Mouse (Mus musculus): ENCODE measurements around the gene Sik3. TPM values are rescaled to one million over a fixed set of nuclear protein-coding genes. Genes with fewer than 3 reads are reported as not detected.

The Sik3 gene
- polyA plus RNA-seq, 1 experiment from 2014 or later, result 12.6 TPM

DNA sequence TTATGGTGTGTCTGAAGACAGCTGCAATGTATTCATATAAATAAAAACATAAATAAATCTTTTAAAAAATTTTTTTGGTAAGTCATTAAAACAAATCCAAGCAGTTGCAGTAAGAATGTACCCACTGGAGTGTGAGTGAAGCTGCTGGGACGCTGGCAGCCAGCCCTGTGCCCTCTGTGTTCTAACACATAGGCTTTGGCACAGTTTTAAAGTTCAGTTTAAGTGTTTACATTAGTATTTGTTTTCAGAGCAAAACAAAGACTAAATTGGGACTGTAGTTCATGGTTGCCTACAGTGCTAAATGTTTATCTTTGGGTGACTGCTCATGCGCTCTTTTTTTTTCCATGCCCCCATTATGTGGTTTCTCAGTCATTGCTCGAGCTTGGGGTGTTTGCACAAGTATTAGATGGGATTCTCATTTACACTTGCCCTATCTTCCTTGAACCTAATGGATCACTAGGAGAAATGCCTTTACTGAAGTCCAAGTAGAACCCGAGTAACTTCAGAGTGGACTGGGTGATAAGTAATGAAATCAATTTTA, 145.7 kb downstream of the Sik3 start:
- Histone ChIP-seq H3K4me3 (no peak overlapping the region), H3K27ac (replicated peaks) (no peak overlapping the region), H3K9ac (replicated peaks) (no peak overlapping the region), H3K9me3 (no peaks in the 10 kb centered on the region), H3K27me3 (no peaks in the 10 kb centered on the region), H3K4me1 (peaks cover 5% of the 10 kb centered on the region; the same call in 1 of the 2 replicates), H3K36me3 (peaks cover 9% of the 10 kb centered on the region; the same call in 1 of the 2 replicates), H3K4me2 (replicated peaks) (no peak overlapping the region)
- ATAC-seq (ENCODE audit: low FRiP score, low read depth), result no peak
- WGBS, result 88% methylated on average over 4 of the region's 4 CpGs

DNA sequence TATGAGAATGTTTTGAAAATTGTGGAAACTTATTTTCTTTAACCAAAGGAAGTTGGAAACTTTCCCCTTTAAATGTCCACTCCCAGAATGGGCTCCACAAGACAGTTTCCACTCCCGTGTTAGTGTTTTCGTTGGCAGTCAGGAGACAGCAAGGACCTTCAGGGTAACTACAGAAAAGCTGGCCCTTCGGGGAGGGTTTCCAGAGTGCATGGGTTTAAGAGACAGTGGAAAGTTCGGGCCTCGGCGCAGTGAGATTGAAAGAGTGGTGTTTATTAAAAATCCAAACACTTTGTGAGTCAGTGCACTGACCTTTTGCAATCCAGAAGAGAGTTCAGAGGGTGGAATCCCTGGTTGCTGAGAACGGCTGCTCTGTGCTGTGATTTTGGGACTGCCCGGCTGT, 150.8 kb downstream of the Sik3 start:
- Histone ChIP-seq H3K27me3 (no peaks in the 10 kb centered on the region), H3K36me3 (no peaks in the 10 kb centered on the region), H3K9me3 (no peaks in the 10 kb centered on the region), H3K4me1 (no peaks in the 10 kb centered on the region), H3K27ac (replicated peaks) (no peak overlapping the region), H3K9ac (replicated peaks) (no peak overlapping the region), H3K4me2 (replicated peaks) (no peak overlapping the region), H3K4me3 (no peak overlapping the region)
- ATAC-seq (ENCODE audit: low FRiP score, low read depth), result no peak
- WGBS, result 79% methylated on average over 8 of the region's 8 CpGs

DNA sequence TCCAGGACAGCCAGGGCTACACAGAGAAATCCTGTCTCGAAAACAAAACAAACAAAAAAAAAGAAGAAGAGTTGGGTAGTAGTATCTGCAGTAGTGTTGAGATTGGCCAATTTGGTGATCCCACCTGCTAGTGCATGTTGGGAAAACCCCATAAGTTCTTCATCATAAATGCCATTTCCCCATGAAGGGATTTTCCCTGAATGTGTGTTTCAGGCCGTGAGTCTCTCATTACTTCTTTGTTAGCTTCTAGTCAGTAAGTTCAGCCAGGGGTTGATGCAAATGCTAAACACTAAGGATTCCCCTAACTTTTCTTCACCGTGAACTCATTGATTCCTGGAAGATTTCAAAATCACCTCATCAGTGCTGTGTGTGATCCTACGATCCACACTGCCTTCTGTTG, 156.2 kb downstream of the Sik3 start:
- Histone ChIP-seq H3K4me3 (no peak overlapping the region), H3K36me3 (no peaks in the 10 kb centered on the region), H3K4me2 (replicated peaks) (no peak overlapping the region), H3K4me1 (no peaks in the 10 kb centered on the region), H3K9me3 (no peaks in the 10 kb centered on the region), H3K27me3 (no peaks in the 10 kb centered on the region), H3K27ac (replicated peaks) (no peak overlapping the region), H3K9ac (replicated peaks) (no peak overlapping the region)
- WGBS, result 90% methylated on average over 4 of the region's 4 CpGs
- ATAC-seq (ENCODE audit: low FRiP score, low read depth), result no peak

DNA sequence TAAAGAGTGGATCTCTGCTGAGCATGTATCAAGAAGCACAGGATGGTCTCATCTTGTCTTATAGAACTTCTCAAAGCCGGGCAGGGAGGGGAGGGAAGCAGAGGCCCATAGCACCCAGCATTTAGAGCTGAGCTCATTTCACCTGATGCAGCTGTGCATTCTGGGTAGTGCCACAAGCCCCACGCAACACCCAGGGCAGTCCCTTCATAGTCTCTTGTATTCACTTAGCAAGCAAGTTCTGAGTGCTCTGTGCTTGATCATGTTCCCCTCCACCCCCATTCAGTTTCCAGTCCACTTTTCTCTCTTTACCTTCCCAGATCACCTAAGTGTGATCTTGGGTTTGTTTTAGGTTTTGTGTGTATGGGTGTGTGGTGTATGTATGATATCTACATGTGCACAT, 159.6 kb downstream of the Sik3 start:
- no peak for ATAC-seq (ENCODE audit: low FRiP score, low read depth)
- Histone ChIP-seq H3K4me1 (no peaks in the 10 kb centered on the region), H3K9me3 (no peaks in the 10 kb centered on the region), H3K27ac (replicated peaks) (no peak overlapping the region), H3K4me2 (replicated peaks) (no peak overlapping the region), H3K27me3 (no peaks in the 10 kb centered on the region), H3K36me3 (no peaks in the 10 kb centered on the region), H3K4me3 (no peak overlapping the region), H3K9ac (replicated peaks) (no peak overlapping the region)
- 100% methylated on average over 2 of the region's 2 CpGs for WGBS

DNA sequence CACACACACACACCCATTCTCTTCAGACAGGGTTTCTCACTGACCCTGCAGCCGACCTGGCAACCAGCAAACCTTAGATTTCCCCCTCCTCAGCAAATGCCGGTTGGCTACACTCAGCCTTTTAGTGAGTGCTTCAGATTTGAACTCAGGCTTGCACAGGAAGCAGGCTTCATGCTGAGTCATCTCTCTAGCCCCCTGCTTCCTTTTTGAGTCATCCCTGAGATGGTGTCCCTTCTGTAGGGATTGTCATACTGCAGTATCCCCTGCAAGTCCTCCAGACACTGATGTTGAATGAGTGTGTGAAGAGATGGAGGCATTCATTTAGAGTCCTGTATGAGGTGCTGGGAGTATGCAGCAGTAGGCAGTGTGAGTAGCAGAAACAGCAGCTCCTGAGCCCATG, 160.3 kb downstream of the Sik3 start:
- WGBS, result 49% methylated on average over 2 of the region's 2 CpGs
- no peak for ATAC-seq (ENCODE audit: low FRiP score, low read depth)

DNA sequence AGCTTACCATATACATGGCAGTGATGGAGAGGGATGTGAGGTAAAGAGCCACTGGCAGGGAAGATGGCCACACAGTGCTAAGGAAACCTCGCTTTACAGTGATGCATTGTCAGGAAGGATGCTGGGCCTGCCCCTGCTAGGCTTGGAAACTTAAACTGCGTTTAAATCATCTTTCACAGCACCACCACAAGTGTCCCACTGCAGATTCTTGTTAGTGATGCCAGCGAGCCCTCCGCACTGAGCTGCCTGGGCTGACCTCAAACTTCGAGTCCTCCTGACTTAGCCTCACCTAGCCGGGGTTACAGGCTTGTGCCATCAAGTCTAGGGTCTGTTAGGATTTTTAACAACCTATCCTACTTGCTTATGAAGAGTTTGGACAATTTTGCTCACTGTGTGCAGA, 161.3 kb downstream of the Sik3 start:
- no peaks in the 10 kb centered on the region for H3K4me1 ChIP-seq
- H3K27ac ChIP-seq (replicated peaks), result no peak overlapping the region
- no peak overlapping the region for H3K4me2 ChIP-seq (replicated peaks)
- no peak overlapping the region for H3K9ac ChIP-seq (replicated peaks)
- no peak overlapping the region for H3K4me3 ChIP-seq
- no peak for ATAC-seq (ENCODE audit: low FRiP score, low read depth)
- H3K36me3 ChIP-seq, result peaks cover 5% of the 10 kb centered on the region; the same call in 1 of the 2 replicates
- H3K9me3 ChIP-seq, result no peaks in the 10 kb centered on the region
- 96% methylated on average over 6 of the region's 6 CpGs for WGBS
- H3K27me3 ChIP-seq, result no peaks in the 10 kb centered on the region

More for the DNA sequence above, 160.3 kb downstream of the Sik3 start:
- Histone ChIP-seq H3K36me3 (peaks cover 5% of the 10 kb centered on the region; the same call in 1 of the 2 replicates), H3K9ac (replicated peaks) (no peak overlapping the region), H3K9me3 (no peaks in the 10 kb centered on the region), H3K27me3 (no peaks in the 10 kb centered on the region), H3K27ac (replicated peaks) (no peak overlapping the region), H3K4me1 (no peaks in the 10 kb centered on the region), H3K4me2 (replicated peaks) (no peak overlapping the region), H3K4me3 (no peak overlapping the region)

DNA sequence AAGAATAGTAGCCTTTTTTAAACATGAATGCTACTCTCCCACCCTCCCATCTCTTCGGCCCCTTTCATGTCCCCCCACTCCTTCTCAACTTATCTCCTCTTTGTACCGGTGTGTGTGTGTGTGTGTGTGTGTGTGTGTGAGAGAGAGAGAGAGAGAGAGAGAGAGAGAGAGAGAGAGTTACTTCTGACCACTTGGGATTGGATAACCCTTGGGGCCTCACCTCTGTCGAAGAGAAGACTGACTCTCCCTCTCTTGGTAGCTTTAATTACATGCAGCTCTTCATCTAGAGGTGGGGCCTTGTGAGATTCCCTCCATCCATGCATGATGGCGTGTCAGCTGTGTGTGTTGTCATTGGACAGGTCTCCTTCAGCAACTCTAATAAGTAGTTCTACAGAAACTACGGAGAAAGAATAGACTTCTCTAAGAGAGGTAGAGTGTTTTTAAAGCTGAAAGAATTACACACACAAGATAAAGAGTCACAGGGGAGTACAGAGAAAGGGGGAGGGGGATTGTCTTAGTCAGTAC, 162.2 kb downstream of the Sik3 start:
- no peak overlapping the region for H3K4me2 ChIP-seq (replicated peaks)
- 84% methylated on average over 5 of the region's 5 CpGs for WGBS
- H3K9ac ChIP-seq (replicated peaks), result no peak overlapping the region
- H3K27me3 ChIP-seq, result no peaks in the 10 kb centered on the region
- no peak overlapping the region for H3K4me3 ChIP-seq
- no peaks in the 10 kb centered on the region for H3K4me1 ChIP-seq
- no peak for ATAC-seq (ENCODE audit: low FRiP score, low read depth)
- H3K36me3 ChIP-seq, result peaks cover 5% of the 10 kb centered on the region; the same call in 1 of the 2 replicates
- H3K9me3 ChIP-seq, result no peaks in the 10 kb centered on the region
- no peak overlapping the region for H3K27ac ChIP-seq (replicated peaks)

DNA sequence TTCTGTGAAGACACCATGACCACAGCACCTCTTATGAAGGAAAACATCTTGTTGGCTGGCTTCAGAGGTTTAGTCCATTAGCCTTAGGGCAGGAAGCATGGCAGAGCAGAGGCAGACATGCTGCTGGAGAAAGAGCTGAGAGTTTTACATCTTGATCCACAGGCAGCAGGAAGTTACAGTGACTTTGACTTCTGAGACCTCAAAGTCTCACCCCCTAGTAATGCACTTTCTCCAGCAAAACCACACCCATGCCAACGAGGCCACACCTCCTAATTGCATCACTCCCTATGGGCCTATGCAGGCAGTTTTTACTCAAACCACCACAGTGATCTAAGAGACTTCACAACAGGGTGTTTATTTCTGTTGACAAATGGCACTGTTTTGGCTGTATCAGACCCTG, 162.7 kb downstream of the Sik3 start:
- ATAC-seq (ENCODE audit: low FRiP score, low read depth), result no peak
- peaks cover 5% of the 10 kb centered on the region; the same call in 1 of the 2 replicates for H3K36me3 ChIP-seq
- H3K4me3 ChIP-seq, result no peak overlapping the region
- H3K27ac ChIP-seq (replicated peaks), result no peak overlapping the region
- H3K9ac ChIP-seq (replicated peaks), result no peak overlapping the region
- no peaks in the 10 kb centered on the region for H3K9me3 ChIP-seq
- no peaks in the 10 kb centered on the region for H3K27me3 ChIP-seq
- WGBS, result 68% methylated on average over 1 of the region's 1 CpGs
- H3K4me1 ChIP-seq, result no peaks in the 10 kb centered on the region
- no peak overlapping the region for H3K4me2 ChIP-seq (replicated peaks)

DNA sequence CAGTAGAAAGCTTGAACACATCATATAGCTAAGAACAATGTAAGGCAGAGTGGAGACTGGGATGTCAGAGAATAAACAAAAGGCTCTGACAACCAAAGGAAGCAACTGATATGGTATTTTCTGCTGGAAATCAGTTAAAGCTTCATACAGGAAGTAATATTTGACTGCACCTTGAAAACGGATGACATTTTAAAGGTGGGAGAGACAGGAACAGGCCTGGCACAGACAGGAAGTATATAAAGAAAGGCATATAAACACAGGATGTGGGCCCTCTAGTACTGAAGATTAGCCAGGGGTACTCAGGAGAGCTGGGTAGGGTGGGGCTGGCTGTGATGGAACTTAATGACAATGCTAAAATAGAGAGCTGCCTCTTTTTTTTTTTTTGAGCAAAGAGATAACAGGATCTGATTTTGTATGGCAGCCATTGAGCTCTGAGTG, 163.3 kb downstream of the Sik3 start:
- Histone ChIP-seq H3K27ac (replicated peaks) (no peak overlapping the region), H3K4me3 (no peak overlapping the region), H3K9ac (replicated peaks) (no peak overlapping the region), H3K36me3 (peaks cover 5% of the 10 kb centered on the region; the same call in 1 of the 2 replicates), H3K4me2 (replicated peaks) (no peak overlapping the region), H3K9me3 (no peaks in the 10 kb centered on the region), H3K4me1 (no peaks in the 10 kb centered on the region), H3K27me3 (no peaks in the 10 kb centered on the region)
- ATAC-seq (ENCODE audit: low FRiP score, low read depth), result no peak
- WGBS, result 84% methylated on average over 1 of the region's 1 CpGs

DNA sequence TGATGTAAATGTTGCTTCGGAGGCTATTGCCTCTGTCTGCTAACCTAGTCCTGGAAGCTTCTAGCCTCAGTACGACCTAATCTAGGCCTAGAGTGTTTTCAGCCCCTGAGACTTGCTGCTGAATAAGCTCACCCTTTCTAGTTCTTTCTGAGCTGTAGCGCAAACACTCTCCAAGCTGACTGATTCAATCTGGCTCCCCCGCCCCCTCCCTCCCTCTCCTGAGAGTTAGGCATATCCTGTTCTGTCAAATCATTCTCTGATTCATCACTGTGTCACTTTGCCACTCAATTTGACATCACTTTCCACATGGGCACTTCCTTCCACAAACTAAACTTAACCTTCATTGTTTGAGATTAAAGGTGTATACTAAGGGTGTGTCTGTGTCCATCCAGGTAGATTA, 164.0 kb downstream of the Sik3 start:
- Histone ChIP-seq H3K27me3 (no peaks in the 10 kb centered on the region), H3K9ac (replicated peaks) (no peak overlapping the region), H3K36me3 (peaks cover 5% of the 10 kb centered on the region; the same call in 1 of the 2 replicates), H3K9me3 (no peaks in the 10 kb centered on the region), H3K4me1 (no peaks in the 10 kb centered on the region), H3K27ac (replicated peaks) (no peak overlapping the region), H3K4me3 (no peak overlapping the region), H3K4me2 (replicated peaks) (no peak overlapping the region)
- ATAC-seq (ENCODE audit: low FRiP score, low read depth), result no peak
- WGBS, result 85% methylated on average over 4 of the region's 4 CpGs

DNA sequence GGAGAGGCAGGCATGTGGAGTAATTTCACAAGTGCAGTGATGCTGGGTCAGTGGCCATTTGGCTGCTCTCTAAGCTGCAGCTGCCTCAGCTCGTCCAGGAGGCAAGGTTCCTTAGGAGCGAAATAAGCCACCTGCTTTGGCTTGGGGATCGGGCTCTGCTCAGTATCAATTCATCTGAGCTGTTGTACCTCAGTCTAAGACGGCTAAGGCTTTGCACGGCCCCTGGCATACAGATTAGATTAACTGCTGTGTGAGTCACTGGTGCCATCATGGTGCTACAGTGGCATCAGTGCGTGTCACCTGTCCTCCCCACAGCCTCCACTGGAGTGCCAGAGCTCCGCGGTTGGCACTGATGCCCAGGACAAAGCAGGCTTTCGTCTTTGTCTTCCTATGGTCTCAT, 166.0 kb downstream of the Sik3 start:
- H3K4me2 ChIP-seq (replicated peaks), result no peak overlapping the region
- H3K27me3 ChIP-seq, result no peaks in the 10 kb centered on the region
- 91% methylated on average over 9 of the region's 9 CpGs for WGBS
- no peak overlapping the region for H3K9ac ChIP-seq (replicated peaks)
- no peak overlapping the region for H3K4me3 ChIP-seq
- H3K27ac ChIP-seq (replicated peaks), result no peak overlapping the region
- H3K4me1 ChIP-seq, result no peaks in the 10 kb centered on the region
- no peak for ATAC-seq (ENCODE audit: low FRiP score, low read depth)
- H3K36me3 ChIP-seq, result peaks cover 5% of the 10 kb centered on the region; the same call in 1 of the 2 replicates
- no peaks in the 10 kb centered on the region for H3K9me3 ChIP-seq

DNA sequence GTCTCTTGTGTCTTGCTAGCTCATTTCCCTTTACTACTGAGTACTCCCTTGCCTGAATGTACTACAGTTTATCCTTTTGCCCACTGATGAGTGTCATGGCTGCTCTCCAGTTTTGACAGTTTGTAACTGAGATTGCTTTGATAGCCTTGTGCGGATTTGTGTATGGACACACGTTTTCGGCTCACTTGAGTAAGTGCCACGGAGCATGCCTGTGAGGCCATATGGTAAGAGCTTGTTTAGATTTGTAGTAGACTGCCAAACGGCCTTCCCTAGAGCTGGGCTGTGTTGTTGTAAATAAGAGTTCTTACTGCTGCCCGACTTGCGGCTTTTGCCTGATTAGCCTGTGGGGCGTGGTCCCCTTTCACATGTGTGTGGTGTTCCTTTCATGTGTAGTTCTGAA, 168.7 kb downstream of the Sik3 start:
- no peaks in the 10 kb centered on the region for H3K9me3 ChIP-seq
- no peak overlapping the region for H3K27ac ChIP-seq (replicated peaks)
- no peak for ATAC-seq (ENCODE audit: low FRiP score, low read depth)
- H3K9ac ChIP-seq (replicated peaks), result no peak overlapping the region
- no peak overlapping the region for H3K4me2 ChIP-seq (replicated peaks)
- no peaks in the 10 kb centered on the region for H3K4me1 ChIP-seq
- WGBS, result 90% methylated on average over 8 of the region's 8 CpGs
- no peaks in the 10 kb centered on the region for H3K27me3 ChIP-seq
- H3K36me3 ChIP-seq, result peaks cover 5% of the 10 kb centered on the region; the same call in 1 of the 2 replicates
- no peak overlapping the region for H3K4me3 ChIP-seq

DNA sequence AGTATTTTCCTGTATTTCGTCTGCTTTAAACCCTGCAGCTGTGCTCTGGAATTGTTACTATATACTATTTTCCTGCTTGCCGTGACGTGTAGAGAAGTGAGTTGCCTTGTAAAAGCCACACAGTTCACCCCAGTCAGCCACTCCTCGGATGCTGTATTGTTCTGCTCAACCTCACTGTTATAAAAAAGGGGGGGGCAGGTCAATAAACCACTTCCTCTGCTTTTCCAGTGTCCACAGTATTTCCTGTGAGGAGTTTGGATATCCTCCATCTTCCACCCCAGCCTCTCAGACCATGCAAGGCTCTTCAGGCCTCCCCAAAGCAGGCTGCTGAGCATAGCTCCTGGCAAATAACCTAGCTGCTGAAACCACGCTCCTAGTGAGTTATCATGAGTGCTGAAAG, 171.9 kb downstream of the Sik3 start:
- no peak overlapping the region for H3K27ac ChIP-seq (replicated peaks)
- H3K27me3 ChIP-seq, result no peaks in the 10 kb centered on the region
- no peak overlapping the region for H3K9ac ChIP-seq (replicated peaks)
- H3K4me2 ChIP-seq (replicated peaks), result no peak overlapping the region
- 77% methylated on average over 5 of the region's 5 CpGs for WGBS
- no peaks in the 10 kb centered on the region for H3K9me3 ChIP-seq
- no peaks in the 10 kb centered on the region for H3K36me3 ChIP-seq
- no peak for ATAC-seq (ENCODE audit: low FRiP score, low read depth)
- H3K4me3 ChIP-seq, result no peak overlapping the region
- H3K4me1 ChIP-seq, result no peaks in the 10 kb centered on the region
